Mouse (Mus musculus) erythroblast, adult 5-6 weeks (primary cell): ENCODE results near the gene Gapdhs. TPM values are rescaled to one million over a fixed set of nuclear protein-coding genes. Genes with fewer than 3 reads are reported as not detected.
"Not testable (repeated sequence)": the region's sequence is repeated elsewhere in the genome, so short reads cannot be mapped to it uniquely, and the experiment has no call there.

Source experiments
- ATAC-seq: replicated peaks from 2 replicates; pipeline ENCODE4 v1.8.0; 2016; ENCODE audit warnings: moderate number of reproducible peaks, mild to moderate bottlenecking, moderate TSS enrichment, inconsistent platforms; ENCODE audit not compliant: poor library complexity, low FRiP score, severe bottlenecking
- total RNA-seq, 2 experiments: library from RNA; stranded (forward) in 1 of 2; stranded (reverse) in 1 of 2; fragments of 150-400 nt in 1 of 2; fragments of 200-764, 138-1000 nt in 1 of 2; gene quantifications; 2 replicates each; pipeline versions ENCODE4 v1.2.3 to v1.2.4; 2015 to 2017; ENCODE audit warnings: low replicate concordance in 2 of 2

Gene Gapdhs
- not detected in 2 replicates for total RNA-seq (2015; ENCODE audit: low replicate concordance)
- total RNA-seq (2017; ENCODE audit: low replicate concordance): not detected in 2 replicates

DNA sequence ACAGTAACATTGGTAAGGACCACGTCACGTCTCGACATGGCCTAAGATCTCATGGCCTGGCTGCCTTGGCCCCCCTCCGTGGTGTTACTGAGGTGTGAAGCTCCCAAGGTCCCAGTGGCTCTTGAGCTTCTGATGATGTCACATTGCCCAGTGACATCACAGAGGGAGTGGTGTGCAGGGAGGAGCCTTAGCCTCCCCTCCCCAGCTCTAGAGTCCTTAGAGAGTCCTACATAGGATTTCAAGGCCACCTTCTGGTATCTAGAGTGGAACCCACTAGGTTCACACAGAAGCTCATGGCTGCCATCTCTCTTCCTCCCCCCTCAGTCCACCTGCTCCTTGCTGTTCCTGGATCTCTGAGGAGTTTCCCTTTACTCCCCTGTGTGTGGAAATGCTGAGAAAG is at the start of gene Gapdhs:
Gene Gapdhs, minus strand, starts transcription at position 65 of the 400 bp plus-strand sequence.
- not testable (repeated sequence) for ATAC-seq

DNA sequence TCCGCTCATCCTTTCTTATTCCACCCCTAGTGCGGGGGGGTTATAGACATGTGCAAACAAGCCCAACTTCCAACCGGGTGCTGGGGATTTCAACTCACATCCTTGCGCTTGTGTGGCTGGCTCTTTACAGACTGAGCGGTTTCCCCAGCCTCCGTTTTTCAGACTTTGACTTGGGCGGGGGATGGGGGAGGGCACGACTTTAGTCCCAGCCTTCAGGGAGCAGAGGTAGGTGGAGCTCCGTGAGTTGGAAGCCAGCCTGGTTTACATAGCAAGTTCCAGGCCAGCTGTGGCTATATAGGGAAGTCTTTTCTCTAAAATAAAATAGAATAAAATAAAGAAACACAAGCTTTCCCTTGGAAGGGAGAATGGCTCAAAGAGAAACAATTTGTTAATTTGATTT is 48.4 kb upstream of the Gapdhs start:
- ATAC-seq: no peak

- ATAC-seq: no peak
These were observed 46.7 kb upstream of the Gapdhs start for GRCm38 (mm10) chr7:30790141-30790540.

DNA sequence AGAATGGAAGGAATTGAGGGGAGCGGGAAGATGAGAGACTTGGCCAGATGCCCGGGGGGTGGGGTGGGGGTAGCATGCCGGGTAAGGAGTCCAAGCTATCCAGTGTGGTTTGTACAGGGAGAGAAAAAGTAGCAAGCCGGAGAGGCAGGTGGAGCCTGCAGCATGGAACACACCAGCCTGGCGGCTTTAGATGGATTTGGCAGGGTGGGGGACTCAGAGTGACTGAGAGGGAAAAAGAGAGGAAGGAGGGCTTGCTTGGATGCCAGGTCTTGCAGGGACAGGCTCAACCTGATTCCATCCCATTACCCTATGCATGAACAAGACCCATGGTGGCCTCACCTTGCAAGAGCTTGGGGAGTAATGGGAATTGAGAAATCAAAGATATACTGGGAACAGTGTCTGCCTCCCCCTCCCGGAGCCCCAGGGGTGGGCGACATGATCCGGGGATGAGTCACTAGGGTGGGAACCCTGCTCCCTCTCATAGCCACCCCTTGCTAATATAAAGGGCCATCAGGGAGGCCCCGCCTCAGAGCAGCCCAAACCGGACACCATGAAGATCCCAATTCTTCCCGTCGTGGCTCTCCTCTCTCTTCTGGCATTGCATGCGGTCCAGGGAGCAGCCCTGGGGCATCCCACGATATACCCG is 44.0 kb upstream of the Gapdhs start, which contains the start of gene Krtdap:
Gene Krtdap, plus strand, starts transcription at position 520 of the 646 bp plus-strand sequence.
- ATAC-seq: no peak

DNA sequence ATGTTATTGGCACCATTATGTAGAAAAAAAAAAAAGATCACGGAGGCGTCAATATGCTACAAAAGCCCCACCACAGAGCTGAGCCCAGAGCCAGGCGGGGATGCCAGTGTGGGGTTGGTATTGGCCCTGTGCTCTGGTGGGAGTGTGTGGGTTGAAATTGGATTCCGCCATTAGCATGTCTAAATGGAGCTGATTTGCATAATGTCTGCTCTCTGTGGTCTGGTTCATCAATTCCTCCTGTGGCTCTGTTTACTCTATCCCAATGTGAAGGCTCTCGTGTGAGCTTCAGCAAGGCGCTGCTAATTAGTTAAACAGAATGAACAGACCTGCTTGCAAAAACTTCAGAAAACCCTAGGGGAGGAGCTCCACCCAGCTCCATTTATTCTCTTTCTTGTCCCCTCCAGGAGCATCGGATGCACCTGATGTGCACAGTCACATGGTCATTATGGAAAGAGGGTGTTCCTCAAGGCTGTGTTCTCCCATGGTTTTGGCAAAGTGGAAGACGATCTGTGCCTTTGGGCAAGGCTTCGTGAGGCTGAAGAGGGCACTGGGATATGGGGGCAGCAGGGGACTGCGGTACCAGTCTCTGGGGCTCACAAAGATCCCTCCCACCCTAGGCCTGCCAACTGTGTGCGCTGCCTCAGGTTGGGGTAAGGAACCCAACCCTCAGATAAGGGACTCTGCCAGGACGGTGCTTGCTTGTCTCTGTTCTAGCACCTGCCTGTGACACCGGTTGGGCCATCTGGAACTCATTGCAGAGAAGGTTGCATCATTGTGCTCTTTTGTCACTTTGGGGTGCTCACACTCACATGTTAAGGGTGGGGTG is 42.5 kb upstream of the Gapdhs start:
- no peak for ATAC-seq

DNA sequence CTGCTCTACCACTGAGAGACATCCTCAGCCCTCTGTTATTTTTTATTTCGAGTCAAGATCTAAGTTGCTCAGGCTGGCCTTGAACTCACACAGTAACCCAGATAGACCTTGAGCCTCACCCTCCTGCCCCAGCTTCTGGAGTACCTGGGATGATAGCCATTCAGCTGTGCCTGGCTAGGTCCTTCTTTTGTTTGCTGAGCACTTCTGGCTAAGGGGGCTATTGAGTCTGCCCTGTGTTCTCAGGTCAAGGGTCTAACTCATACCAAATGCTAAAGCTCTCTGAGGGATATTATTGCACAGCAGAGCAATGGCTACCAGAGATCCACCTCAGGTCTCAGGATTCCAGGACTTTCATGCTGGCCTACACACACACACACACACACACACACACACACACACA is 41.7 kb upstream of the Gapdhs start:
- ATAC-seq: no peak

DNA sequence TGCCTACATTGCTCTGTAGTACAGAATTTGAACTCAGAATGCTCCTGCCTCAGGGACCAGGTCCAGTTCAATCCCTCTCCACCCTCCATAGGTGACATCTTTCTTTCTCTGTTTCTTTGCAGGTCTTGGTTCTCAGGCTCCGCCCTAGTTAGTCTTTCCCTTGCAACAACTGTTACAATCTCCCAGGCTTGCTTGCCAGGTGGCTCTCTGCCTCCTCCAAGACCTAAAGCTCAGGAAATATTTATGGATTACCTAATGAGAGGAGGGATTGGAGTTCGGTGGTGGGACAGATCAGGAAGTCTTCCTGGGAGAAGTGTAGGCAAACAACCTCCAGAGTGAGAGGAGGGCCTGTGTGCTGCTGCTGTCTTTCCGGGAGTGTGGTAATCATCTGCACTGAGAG is 39.2 kb upstream of the Gapdhs start:
- no peak for ATAC-seq

GRCm38 (mm10) chr7:30781792-30782191 is 38.3 kb upstream of the Gapdhs start:
- ATAC-seq: no peak

- no peak for ATAC-seq
These were observed 34.4 kb upstream of the Gapdhs start for GRCm38 (mm10) chr7:30777911-30778310.

- ATAC-seq: no peak
These were observed 33.6 kb upstream of the Gapdhs start for GRCm38 (mm10) chr7:30777081-30777579.

GRCm38 (mm10) chr7:30776104-30776503 is 32.6 kb upstream of the Gapdhs start:
- no peak for ATAC-seq

- no peak for ATAC-seq
These were observed 25.8 kb upstream of the Gapdhs start for GRCm38 (mm10) chr7:30769236-30769635.

- ATAC-seq: no peak
These were observed 22.9 kb upstream of the Gapdhs start for GRCm38 (mm10) chr7:30766408-30766807.

DNA sequence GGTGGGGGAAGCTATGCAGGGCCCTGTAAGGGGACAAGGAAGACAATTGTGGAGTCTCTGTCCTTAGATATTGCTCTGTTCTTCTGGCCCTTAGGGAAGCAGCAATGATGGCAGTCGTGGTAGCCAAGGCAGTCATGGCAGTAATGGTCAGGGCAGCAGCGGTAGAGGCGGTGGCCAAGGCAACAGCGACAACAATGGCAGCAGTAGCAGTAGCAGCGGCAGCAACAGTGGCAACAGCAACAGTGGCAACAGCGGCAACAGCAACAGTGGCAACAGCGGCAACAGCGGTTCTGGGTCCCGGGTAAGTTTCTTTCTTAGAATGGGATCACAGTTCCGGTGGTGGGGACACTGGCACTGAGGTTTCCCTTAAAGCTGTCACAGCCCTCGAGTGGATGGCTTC is 21.7 kb upstream of the Gapdhs start:
- ATAC-seq: no peak

DNA sequence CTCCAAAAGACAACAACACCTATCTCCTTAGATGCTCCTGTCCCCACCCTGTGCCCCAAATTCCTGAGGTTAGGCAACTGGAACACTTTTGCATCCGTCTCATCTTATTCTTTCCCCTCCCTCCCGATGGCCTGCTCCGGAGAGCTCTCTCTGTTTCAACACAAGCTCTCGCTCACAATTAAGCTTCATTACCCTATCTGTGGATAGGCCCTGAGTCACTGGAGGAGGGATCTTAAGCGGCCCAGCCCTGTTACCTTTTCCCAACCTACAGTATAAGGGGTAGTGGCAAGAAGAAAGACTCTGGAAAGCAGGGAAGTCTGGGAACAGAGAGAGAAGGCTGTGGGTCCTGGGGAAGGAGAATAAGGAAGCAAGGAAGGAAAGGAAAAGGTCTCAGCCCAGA is 20.0 kb upstream of the Gapdhs start, which contains the start of gene Dmkn:
Gene Dmkn, plus strand, starts transcription at position 301 of the 400 bp plus-strand sequence.
- no peak for ATAC-seq

GRCm38 (mm10) chr7:30761769-30762352 is 18.4 kb upstream of the Gapdhs start:
- no peak for ATAC-seq

GRCm38 (mm10) chr7:30758853-30759252 is 15.4 kb upstream of the Gapdhs start:
- ATAC-seq: no peak

GRCm38 (mm10) chr7:30757001-30757400 is 13.5 kb upstream of the Gapdhs start:
- ATAC-seq: no peak

DNA sequence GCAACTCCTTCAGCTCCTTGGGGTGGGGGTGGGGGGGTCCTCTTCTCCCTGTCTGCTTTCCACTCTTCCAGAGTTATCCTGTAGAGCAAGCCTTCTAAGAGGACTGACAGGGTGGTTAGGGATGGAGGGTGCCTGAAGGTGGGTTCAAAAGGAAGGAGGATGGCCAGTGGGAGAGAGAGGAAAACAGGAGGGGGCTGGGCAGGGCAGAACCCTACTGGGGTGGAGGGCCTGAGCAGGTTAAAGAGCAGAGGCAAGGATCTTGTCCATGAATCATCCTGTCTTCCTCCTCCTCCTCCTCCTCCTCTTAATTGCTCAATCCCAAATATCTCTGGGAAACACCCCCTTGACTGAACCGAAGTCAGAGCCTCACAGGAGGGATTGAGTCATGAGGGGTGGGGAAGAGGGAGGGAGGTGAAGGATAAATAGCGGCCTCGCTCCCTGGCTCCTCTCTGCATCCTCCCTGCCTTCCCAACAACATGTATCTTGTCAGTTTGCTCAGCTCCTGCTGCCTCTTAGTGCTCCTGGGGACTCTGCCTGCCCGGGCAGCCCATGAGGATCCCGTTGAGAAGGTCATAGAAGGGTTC is 7.7 kb upstream of the Gapdhs start, which contains the start of gene Sbsn:
Gene Sbsn, plus strand, starts transcription at position 386 of the 584 bp plus-strand sequence.
- no peak for ATAC-seq
